Mouse (Mus musculus) urinary bladder, adult 2 months (tissue): ENCODE data around the gene Masp2. TPM values are rescaled to one million over a fixed set of nuclear protein-coding genes. Genes with fewer than 3 reads are reported as not detected.
A peak's percentile ranks its signal among the peaks of the same experiment; 100 is the strongest.

Experiments used
- DNase-seq: peaks from one replicate; pipeline ENCODE4 v3.0.0; 2022; ENCODE audit warnings: low spot score
- polyA plus RNA-seq: library from polyadenylated mRNA; depleted of rRNA; stranded (reverse); fragments of >200 nt; gene quantifications from 2 replicates; pipeline ENCODE4 v1.2.3, GENCODE M21; 2012; rRNA removed

Masp2 gene
- polyA plus RNA-seq: 0.58 and 0.72 TPM in 2 replicates

DNA sequence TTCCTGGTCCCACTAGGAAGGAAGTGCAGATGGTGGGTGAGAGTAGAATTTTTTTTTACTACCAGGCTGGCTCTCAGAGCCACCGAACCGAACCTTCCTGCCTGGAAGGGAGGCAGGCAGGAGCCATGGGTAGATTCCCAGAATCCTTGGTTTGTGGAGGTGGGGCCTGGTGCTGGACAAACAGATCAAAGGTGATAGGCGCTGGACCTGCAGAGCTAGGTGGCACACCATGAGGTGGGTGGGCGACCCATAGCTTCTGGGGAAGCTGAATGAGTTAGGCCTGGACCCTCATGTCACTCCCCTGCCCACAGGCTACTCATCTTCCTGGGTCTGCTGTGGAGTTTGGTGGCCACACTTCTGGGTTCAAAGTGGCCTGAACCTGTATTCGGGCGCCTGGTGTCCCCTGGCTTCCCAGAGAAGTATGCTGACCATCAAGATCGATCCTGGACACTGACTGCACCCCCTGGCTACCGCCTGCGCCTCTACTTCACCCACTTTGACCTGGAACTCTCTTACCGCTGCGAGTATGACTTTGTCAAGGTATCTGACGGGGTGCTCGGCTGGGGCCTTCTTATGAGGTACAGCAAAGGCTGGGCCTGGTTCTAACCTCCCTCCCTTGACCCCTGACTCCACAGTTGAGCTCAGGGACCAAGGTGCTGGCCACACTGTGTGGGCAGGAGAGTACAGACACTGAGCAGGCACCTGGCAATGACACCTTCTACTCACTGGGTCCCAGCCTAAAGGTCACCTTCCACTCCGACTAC, at the start of gene Masp2:
Masp2 (plus strand) TSS at position 198 of the 764 bp plus-strand sequence.
- no peak for DNase-seq

- DNase-seq: no peak
Measured at GRCm38 (mm10) chr4:148557766-148558165, 44.6 kb upstream of the Masp2 start.

DNA sequence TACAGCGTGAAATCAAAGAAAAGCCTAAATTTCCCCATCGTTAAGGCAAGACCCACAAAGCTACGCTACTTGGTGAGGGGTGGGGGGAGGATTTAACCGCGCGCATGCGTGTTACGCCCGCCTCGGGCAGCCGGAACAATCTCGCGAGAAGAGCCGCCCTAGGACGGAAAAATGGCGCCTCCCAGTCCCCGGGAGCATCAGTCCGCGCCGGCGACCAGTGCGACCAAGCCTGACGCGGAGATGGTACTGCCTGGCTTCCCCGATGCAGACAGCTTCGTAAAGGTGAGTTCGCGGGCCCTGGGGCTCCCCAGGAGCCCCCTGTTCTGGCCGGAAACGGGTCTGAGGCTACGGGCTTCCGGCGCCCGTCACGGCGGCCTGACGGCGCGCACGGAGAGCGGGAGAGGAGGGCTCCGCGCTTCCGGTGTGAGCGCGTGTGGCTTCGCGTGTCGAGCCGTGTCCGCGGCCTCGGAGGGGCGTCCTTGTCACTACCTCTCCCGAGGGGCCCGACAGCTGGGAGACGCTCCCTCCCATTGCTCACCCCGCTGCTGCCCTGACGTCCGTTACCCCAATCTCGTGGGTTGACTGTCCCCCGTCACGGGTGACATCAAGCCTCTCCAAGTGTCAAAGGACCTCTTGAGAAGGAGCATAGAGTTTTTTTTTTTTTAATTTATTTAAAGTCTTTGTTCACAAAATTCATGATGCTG, 43.9 kb upstream of the Masp2 start, which contains the start of gene Exosc10:
Exosc10 (plus strand) TSS at position 133 of the 704 bp plus-strand sequence.
- DNase-seq: peak; percentile 85

DNA sequence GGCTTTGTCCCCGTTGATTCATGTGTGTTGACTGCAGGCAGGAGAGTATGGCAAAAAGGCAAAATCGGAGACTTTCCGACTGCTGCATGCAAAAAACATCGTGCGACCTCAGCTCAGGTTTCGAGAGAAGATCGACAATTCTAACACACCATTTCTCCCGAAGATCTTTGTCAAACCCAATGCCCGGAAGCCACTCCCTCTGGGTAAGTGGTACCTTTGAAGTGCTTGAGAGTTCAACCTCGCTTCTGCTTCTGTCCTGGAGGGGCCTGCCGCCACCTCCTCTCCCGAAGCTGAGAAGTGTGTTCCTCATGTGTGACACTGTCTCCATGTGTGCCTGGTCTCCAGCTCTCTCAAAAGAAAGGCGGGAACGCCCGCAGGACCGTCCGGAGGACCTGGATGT, 39.7 kb upstream of the Masp2 start:
- no peak for DNase-seq

GRCm38 (mm10) chr4:148563595-148563994, 38.8 kb upstream of the Masp2 start:
- DNase-seq: peak; percentile 34

- DNase-seq: no peak
Measured at GRCm38 (mm10) chr4:148570138-148570537, 32.2 kb upstream of the Masp2 start.

DNA sequence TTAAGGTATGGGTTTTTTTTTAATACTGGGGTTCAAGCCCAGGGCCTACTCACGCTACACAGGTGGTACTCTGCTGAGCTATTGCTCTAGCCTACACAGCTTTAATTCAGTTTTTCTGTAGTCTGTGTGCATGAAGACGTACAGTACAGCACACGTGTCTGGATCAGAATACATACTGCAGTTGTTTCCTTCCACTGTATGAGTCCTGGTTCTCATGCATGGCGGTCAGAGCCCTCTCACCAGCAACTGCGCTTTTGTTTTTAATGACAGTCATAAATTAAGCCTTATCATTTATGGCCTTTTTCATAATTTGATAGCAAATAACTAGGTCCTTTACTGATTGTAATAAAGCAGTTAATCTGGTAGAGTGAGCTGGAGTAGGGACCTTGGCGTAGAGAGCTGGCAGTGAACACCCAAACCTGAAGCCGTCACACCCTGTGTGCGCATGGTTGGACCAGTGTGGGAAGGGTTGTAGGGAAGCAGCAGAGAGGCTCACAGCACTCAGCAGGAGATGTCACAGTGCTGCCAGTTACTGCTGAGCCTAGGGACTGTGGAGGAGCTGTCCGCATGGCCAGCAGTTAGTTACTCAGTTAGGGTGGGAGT, 31.6 kb upstream of the Masp2 start:
- DNase-seq: no peak

- DNase-seq: no peak
Measured at GRCm38 (mm10) chr4:148573222-148573621, 29.1 kb upstream of the Masp2 start.

DNA sequence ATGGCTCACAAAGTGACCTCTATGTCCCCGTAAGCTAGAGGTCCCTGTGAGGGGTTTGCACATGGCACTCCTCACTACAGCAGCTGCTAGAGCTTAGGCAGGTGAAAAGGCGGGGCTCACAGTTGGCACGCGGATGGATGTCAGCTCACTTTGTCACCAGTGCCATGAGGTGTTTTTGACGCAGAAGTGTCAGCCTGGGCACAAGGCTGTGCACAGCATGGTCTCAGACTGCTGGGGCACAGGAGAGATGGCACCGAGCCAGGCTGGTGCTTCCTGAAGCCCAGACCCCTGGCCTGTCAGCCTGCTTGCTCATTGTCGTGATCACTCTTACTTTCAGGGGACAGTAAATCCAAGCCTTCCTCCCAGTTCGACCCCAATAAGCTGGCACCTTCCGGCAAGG, 21.6 kb upstream of the Masp2 start:
- no peak for DNase-seq

DNA sequence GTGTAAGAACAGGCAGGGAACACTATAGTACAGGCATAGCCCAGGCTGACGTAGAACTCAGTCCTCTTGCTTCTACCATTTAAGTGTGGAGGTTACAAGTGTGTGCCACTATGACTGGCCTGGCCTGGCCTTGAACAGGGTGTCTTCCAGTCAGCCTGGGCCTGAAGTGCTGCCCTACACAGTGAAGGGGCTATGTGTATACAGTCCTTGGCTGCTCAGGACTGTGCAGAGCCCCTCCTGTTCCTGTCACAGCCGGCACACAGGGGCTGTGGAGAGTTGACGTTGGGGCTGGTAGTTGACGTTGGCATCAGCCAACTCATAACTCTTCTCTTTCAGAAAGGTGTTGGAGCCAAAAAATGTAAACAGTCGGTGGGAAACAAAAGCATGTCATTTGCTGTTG, 20.9 kb upstream of the Masp2 start:
- DNase-seq: no peak

DNA sequence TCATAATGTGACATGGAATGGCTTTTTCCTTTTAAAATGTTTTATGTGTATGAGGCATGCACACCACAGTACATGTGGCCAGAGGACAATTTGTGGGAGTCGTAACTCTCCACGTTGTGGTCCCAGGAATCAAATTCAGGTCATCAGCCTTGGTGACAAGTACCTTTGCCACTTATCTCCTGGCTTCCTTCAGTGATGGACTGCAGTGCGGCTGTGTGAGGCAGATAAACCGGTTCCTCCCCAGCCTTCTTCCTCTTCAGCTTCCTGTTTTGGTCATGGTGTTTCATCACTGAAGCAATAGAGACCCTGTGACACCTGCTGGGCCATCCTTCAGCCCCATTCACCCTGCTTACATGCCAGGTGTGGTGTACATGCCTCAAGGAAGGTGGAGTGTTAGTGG, 19.1 kb upstream of the Masp2 start:
- no peak for DNase-seq

DNA sequence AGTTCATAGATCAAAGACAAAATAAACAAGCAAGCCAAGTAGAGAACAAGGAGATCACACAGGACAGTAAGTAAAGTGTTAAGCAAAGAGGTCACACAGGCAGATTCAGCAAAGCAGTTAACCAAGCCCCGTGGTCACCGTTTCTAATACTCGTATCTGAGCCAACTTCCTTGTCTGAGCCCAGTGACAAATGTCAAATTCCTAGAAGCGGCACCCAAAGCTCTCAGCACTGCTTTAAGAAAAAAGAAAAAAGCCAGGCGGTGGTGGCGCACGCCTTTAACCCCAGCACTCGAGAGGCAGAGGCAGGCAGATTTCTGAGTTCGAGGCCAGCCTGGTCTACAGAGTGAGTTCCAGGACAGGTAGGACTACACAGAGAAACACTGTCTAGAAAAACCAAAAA, 15.7 kb upstream of the Masp2 start:
- DNase-seq: no peak

GRCm38 (mm10) chr4:148588793-148589192, 13.6 kb upstream of the Masp2 start:
- DNase-seq: no peak

GRCm38 (mm10) chr4:148589565-148589964, 12.8 kb upstream of the Masp2 start:
- no peak for DNase-seq

- DNase-seq: no peak
Measured at GRCm38 (mm10) chr4:148590421-148591170, 11.8 kb upstream of the Masp2 start.

DNA sequence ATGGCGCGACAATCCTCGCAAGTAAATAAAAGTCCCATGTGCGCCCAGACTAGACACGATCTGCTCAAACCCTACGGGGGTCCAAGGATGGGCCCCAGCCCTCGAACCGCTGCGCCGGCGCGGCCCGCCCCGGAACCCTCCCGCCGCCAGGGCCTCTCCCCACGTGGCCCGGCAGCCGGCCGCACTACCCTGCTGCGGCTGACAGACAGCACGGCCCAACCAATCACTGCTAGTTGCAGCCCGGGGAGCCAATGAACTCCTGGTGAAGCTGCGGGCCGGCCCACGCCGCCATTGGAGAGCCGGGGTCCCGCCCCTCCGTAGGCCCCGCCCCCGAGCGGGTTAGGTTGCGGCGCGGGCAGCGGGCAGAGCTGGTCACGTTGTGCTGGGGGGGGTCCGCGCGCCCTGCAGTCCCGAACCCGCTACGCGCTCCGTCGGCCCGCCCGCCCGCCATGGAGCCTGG, 11.2 kb upstream of the Masp2 start, which contains the start of gene Srm:
Srm (plus strand) TSS at position 333 of the 460 bp plus-strand sequence.
- DNase-seq: peak; percentile 93

GRCm38 (mm10) chr4:148591637-148592380, 10.5 kb upstream of the Masp2 start:
- no peak for DNase-seq

DNA sequence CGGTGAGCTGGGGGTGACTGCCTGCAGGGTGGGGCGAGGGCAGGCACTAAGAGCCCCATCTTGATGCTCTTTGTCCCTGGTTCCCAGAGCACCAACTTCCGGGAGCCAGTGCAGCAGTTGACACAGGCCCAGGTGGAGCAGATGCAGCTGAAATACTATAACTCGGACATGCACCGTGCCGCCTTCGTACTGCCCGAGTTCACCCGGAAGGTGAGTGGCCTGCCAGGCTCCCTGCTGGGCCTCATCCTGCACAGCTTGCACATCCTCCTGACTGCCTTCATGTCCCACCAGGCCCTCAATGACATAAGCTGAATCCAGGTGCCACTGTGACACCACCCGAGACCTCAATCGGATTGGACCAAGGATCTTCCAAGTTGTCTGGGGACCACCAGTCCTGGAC, 8.4 kb upstream of the Masp2 start:
- no peak for DNase-seq

DNA sequence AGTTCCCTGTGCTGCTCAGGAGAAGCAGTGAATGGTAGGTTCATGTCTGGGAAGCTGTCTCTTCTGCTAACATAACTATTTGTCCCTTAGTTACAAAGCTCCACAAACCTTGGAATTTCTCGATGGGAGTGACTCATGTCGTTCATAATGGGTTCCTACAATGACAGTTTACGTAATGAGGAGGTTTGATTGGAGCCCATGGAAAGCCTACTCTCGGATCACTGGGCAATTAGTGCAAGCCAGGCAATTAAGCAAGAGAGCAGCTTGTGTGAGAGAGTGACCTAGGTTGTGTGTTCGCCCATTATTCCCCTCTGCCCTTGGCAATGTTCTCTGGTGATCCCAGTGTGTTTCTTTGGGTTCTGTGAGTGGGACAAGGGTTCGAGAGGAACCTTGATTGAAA, 6.4 kb upstream of the Masp2 start:
- DNase-seq: no peak

DNA sequence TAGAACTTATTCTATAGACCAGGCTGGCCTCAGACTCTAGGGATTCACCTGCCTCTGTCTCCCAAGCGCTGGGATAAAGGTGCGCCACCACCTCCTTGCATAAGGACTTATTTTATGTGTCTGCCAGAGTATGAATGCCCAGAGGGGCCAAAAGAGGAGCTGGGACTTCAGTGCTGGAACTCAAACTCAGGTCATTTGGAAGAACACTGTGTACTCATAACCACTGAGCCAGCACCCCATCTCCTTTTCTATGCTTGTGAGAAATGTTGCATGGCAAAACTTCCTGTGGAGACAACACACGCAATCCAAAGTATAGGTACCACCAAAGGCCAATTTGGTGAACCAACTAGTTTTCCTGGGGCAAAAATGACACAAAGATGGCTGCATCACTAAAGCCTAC, 5.6 kb upstream of the Masp2 start:
- no peak for DNase-seq

GRCm38 (mm10) chr4:148598826-148599225, 3.5 kb upstream of the Masp2 start:
- no peak for DNase-seq
